Mouse (Mus musculus) myocyte (in vitro differentiated cells): ENCODE data around the gene Xpo1. TPM values are rescaled to one million over a fixed set of nuclear protein-coding genes. Genes with fewer than 3 reads are reported as not detected.
"Not testable (repeated sequence)": the region's sequence is repeated elsewhere in the genome, so short reads cannot be mapped to it uniquely, and the experiment has no call there.

Source experiments
- H3K27me3 ChIP-seq: one replicate; pipeline ENCODE4 v1.6.1; 2011; ENCODE audit not compliant: control insufficient read depth, insufficient read depth, insufficient read length
- H3K36me3 ChIP-seq: one replicate; pipeline ENCODE4 v1.6.1; 2011; ENCODE audit not compliant: control insufficient read depth, insufficient read depth
- H3K4me2 ChIP-seq: one replicate; pipeline ENCODE4 v1.6.1; 2011; ENCODE audit warnings: low read depth, control low read depth
- H3K4me3 ChIP-seq: one replicate; pipeline ENCODE4 v1.5.1; 2011; ENCODE audit warnings: mild to moderate bottlenecking, control low read depth, moderate library complexity
- H3K79me2 ChIP-seq: one replicate; pipeline ENCODE4 v1.6.1; 2011; ENCODE audit not compliant: control insufficient read depth, insufficient read depth
- H3ac ChIP-seq: one replicate; pipeline ENCODE4 v1.6.1; 2011; ENCODE audit not compliant: control insufficient read depth, insufficient read length
- CEBPB ChIP-seq: IDR thresholded peaks from 2 replicates; pipeline ENCODE4 v1.6.1; 2011; ENCODE audit warnings: mild to moderate bottlenecking, moderate library complexity; ENCODE audit not compliant: poor library complexity, insufficient read depth, severe bottlenecking
- E2F4 ChIP-seq: IDR thresholded peaks from one replicate; pipeline ENCODE4 v1.6.1; 2011; ENCODE audit warnings: mild to moderate bottlenecking, control low read depth, moderate library complexity; ENCODE audit not compliant: insufficient read depth
- MAX ChIP-seq: IDR thresholded peaks from one replicate; pipeline ENCODE4 v1.6.1; 2011; ENCODE audit warnings: low read depth, mild to moderate bottlenecking, control low read depth
- MYOD1 ChIP-seq, 3 experiments: IDR thresholded peaks; one replicate each; pipeline ENCODE4 v1.6.1; 2011; ENCODE audit warnings: control low read depth in 2 of 3, low read depth in 2 of 3, mild to moderate bottlenecking in 2 of 3, moderate library complexity in 1 of 3; ENCODE audit not compliant: insufficient read length in 2 of 3, control insufficient read depth in 1 of 3
- MYOG ChIP-seq, 3 experiments: IDR thresholded peaks; one replicate each; pipeline ENCODE4 v1.6.1; 2011; ENCODE audit warnings: control low read depth in 2 of 3, low read depth in 2 of 3, mild to moderate bottlenecking in 2 of 3; ENCODE audit not compliant: insufficient read length in 2 of 3, control insufficient read depth in 1 of 3, insufficient read depth in 1 of 3
- POLR2A ChIP-seq: IDR thresholded peaks from one replicate; pipeline ENCODE4 v1.6.1; 2011; ENCODE audit warnings: low read depth, mild to moderate bottlenecking, control low read depth, moderate library complexity; ENCODE audit not compliant: insufficient read length
- POLR2AphosphoS2 ChIP-seq: IDR thresholded peaks from one replicate; pipeline ENCODE4 v1.6.1; 2011; ENCODE audit warnings: low read depth, control low read depth; ENCODE audit not compliant: insufficient read length
- REST ChIP-seq: IDR thresholded peaks from one replicate; pipeline ENCODE4 v1.6.1; 2011; ENCODE audit warnings: mild to moderate bottlenecking, control low read depth, moderate library complexity; ENCODE audit not compliant: insufficient read depth, insufficient read length
- SRF ChIP-seq: IDR thresholded peaks from one replicate; pipeline ENCODE4 v1.6.1; 2011; ENCODE audit warnings: low read depth; ENCODE audit not compliant: control insufficient read depth, insufficient read length
- TCF12 ChIP-seq: IDR thresholded peaks from one replicate; pipeline ENCODE4 v1.6.1; 2011; ENCODE audit warnings: mild to moderate bottlenecking, control low read depth; ENCODE audit not compliant: poor library complexity, insufficient read depth, severe bottlenecking
- TCF3 ChIP-seq: IDR thresholded peaks from one replicate; pipeline ENCODE4 v1.6.1; 2011; ENCODE audit warnings: low read depth, control low read depth; ENCODE audit not compliant: insufficient read length
- USF1 ChIP-seq: IDR thresholded peaks from one replicate; pipeline ENCODE4 v1.6.1; 2011; ENCODE audit warnings: low read depth, mild to moderate bottlenecking, control low read depth, moderate library complexity
- polyA plus RNA-seq: library from polyadenylated mRNA; unstranded; fragments of >200 nt; fragmentation: generic; extraction: Trizol; gene quantifications from one replicate; pipeline ENCODE4 v1.2.1, GENCODE M21; 2012; ENCODE audit warnings: missing spikeins

Gene Xpo1
- polyA plus RNA-seq, 1 experiment, result 20.8 TPM

GRCm38 (mm10) chr11:23261490-23261889 is 5.6 kb downstream of the Xpo1 start:
- no peak overlapping the region for H3K4me3 ChIP-seq
- peak overlapping the region; percentile 38 for H3K4me2 ChIP-seq
- H3ac ChIP-seq, result no peak overlapping the region
- H3K27me3 ChIP-seq, result no peaks in the 10 kb centered on the region
- TF ChIP-seq MAX (peak; percentile 47), REST (no peak)
- H3K36me3 ChIP-seq, result peaks cover 39% of the 10 kb centered on the region
- H3K79me2 ChIP-seq, result peaks cover 99% of the 10 kb centered on the region

GRCm38 (mm10) chr11:23264949-23265348 is 9.1 kb downstream of the Xpo1 start:
- H3K79me2 ChIP-seq, result peaks cover 96% of the 10 kb centered on the region
- TF ChIP-seq E2F4, result no peak
- TF ChIP-seq USF1, result no peak
- no peak for TF ChIP-seq POLR2A
- TF ChIP-seq REST, result no peak
- TF ChIP-seq MAX, result no peak
- no peak for TF ChIP-seq TCF3
- no peak for TF ChIP-seq SRF
- no peak for TF ChIP-seq CEBPB
- no peak for TF ChIP-seq MYOD1 (IDR thresholded peaks at IDR 0.05; ENCODE audit: control insufficient read depth in 1 of 3, insufficient read length in 2 of 3, low read depth in 2 of 3)
- no peak for TF ChIP-seq POLR2AphosphoS2
- H3K36me3 ChIP-seq, result peaks cover 50% of the 10 kb centered on the region

GRCm38 (mm10) chr11:23271770-23272724 is 16.2 kb downstream of the Xpo1 start:
- H3K27me3 ChIP-seq, result no peaks in the 10 kb centered on the region
- no peak overlapping the region for H3K4me2 ChIP-seq
- no peak overlapping the region for H3ac ChIP-seq
- H3K79me2 ChIP-seq, result peaks cover 37% of the 10 kb centered on the region
- no peak overlapping the region for H3K4me3 ChIP-seq
- peaks cover 72% of the 10 kb centered on the region for H3K36me3 ChIP-seq
- TF ChIP-seq REST (no peak), USF1 (no peak), POLR2A (no peak), MYOD1 (IDR thresholded peaks at IDR 0.05; ENCODE audit: control insufficient read depth in 1 of 3, insufficient read length in 2 of 3, low read depth in 2 of 3) (no peak), TCF12 (no peak), POLR2AphosphoS2 (no peak), MYOG (IDR thresholded peaks at IDR 0.05; ENCODE audit: control insufficient read depth in 1 of 3, insufficient read depth in 1 of 3, insufficient read length in 2 of 3, low read depth in 2 of 3) (no peak), TCF3 (no peak), E2F4 (no peak)

More at GRCm38 (mm10) chr11:23264949-23265348, 9.1 kb downstream of the Xpo1 start:
- H3K4me3 ChIP-seq, result no peak overlapping the region
- H3ac ChIP-seq, result no peak overlapping the region
- no peaks in the 10 kb centered on the region for H3K27me3 ChIP-seq
- no peak overlapping the region for H3K4me2 ChIP-seq

- H3K36me3 ChIP-seq, result peaks cover 96% of the 10 kb centered on the region
- peaks cover 3% of the 10 kb centered on the region for H3K79me2 ChIP-seq
- no peak overlapping the region for H3K4me2 ChIP-seq
- TF ChIP-seq TCF3 (no peak), POLR2AphosphoS2 (no peak), CEBPB (no peak), MYOD1 (IDR thresholded peaks at IDR 0.05; ENCODE audit: control insufficient read depth in 1 of 3, insufficient read length in 2 of 3, low read depth in 2 of 3) (no peak), TCF12 (no peak), REST (no peak), MAX (no peak), USF1 (no peak), E2F4 (no peak), SRF (no peak), MYOG (IDR thresholded peaks at IDR 0.05; ENCODE audit: control insufficient read depth in 1 of 3, insufficient read depth in 1 of 3, insufficient read length in 2 of 3, low read depth in 2 of 3) (no peak), POLR2A (no peak)
- H3K4me3 ChIP-seq, result no peak overlapping the region
- no peak overlapping the region for H3ac ChIP-seq
- H3K27me3 ChIP-seq, result no peaks in the 10 kb centered on the region
These were observed 19.9 kb downstream of the Xpo1 start for GRCm38 (mm10) chr11:23275780-23276179.

- peaks cover 93% of the 10 kb centered on the region for H3K36me3 ChIP-seq
- TF ChIP-seq MYOD1 (IDR thresholded peaks at IDR 0.05; ENCODE audit: control insufficient read depth in 1 of 3, insufficient read length in 2 of 3, low read depth in 2 of 3), result no peak
- no peak for TF ChIP-seq REST
- TF ChIP-seq POLR2A, result no peak
- no peak for TF ChIP-seq SRF
- TF ChIP-seq E2F4, result no peak
- no peak for TF ChIP-seq TCF12
- no peak for TF ChIP-seq MAX
- TF ChIP-seq MYOG (IDR thresholded peaks at IDR 0.05; ENCODE audit: control insufficient read depth in 1 of 3, insufficient read depth in 1 of 3, insufficient read length in 2 of 3, low read depth in 2 of 3), result no peak
- no peak overlapping the region for H3ac ChIP-seq
- no peak overlapping the region for H3K4me3 ChIP-seq
- H3K79me2 ChIP-seq, result peaks cover 7% of the 10 kb centered on the region
- H3K4me2 ChIP-seq, result no peak overlapping the region
- no peaks in the 10 kb centered on the region for H3K27me3 ChIP-seq
These were observed 28.6 kb downstream of the Xpo1 start for GRCm38 (mm10) chr11:23284469-23284868.

- H3K4me2 ChIP-seq, H3ac ChIP-seq, H3K4me3 ChIP-seq, H3K79me2 ChIP-seq, H3K27me3 ChIP-seq: not testable (repeated sequence)
- peaks cover 94% of the 10 kb centered on the region for H3K36me3 ChIP-seq
These were observed 33.0 kb downstream of the Xpo1 start for GRCm38 (mm10) chr11:23288866-23289265.
